Mouse (Mus musculus): ENCODE data around the gene Ccr8. TPM values are rescaled to one million over a fixed set of nuclear protein-coding genes. Genes with fewer than 3 reads are reported as not detected.

The Ccr8 gene
- total RNA-seq, 1 experiment from 2014 or later = 0.89 TPM

Other genes with a start within 250 kb of the Ccr8 start
- 48.0 and 55.6 TPM in 2 replicates for gene Wdr48, start 197.2 kb upstream of the Ccr8 start, total RNA-seq (2017)
- 4.7 and 4.9 TPM in 2 replicates for gene Gorasp1, start 154.5 kb upstream of the Ccr8 start, total RNA-seq (2017)
- gene Ttc21a, start 154.5 kb upstream of the Ccr8 start, total RNA-seq (2017) = 0.10 and 1.2 TPM in 2 replicates
- gene Csrnp1, start 107.5 kb upstream of the Ccr8 start, total RNA-seq (2017) = 51.6 and 85.3 TPM in 2 replicates
- gene Xirp1, start 68.5 kb upstream of the Ccr8 start, total RNA-seq (2017) = not detected in 2 replicates
- 3.4 and 4.9 TPM in 2 replicates for gene Cx3cr1, start 22.2 kb upstream of the Ccr8 start, total RNA-seq (2017)
- 15.3 and 20.5 TPM in 2 replicates for gene Slc25a38, start 18.3 kb downstream of the Ccr8 start, total RNA-seq (2017)
- 4,483 and 5,767 TPM in 2 replicates for gene Rpsa, start 35.6 kb downstream of the Ccr8 start, total RNA-seq (2017)
- not detected in 2 replicates for gene Mobp, start 57.6 kb downstream of the Ccr8 start, total RNA-seq (2017)
- not detected in 2 replicates for gene Myrip, start 209.4 kb downstream of the Ccr8 start, total RNA-seq (2017)

All from hematopoietic stem cell, adult 5-6 weeks (primary cell).